Comparison of ENCODE assay signal across 28 mouse cellular contexts in genomic region chr3:85582726-85583125, GRCm38 (mm10). TPM values are rescaled to one million over a fixed set of nuclear protein-coding genes. Genes with fewer than 3 reads are reported as not detected.
A peak's percentile ranks its signal among the peaks of the same experiment; 100 is the strongest.
DNase-seq lines count a peak whose midpoint lies in the region; ATAC-seq and TF ChIP-seq lines count a peak whose summit lies in the region.
"Had no signal": no experiment of that assay in that cellular context is flagged by ENCODE, and none has a peak within 500 bp of the region (broad histone marks: within the 10 kb centered on the region; RNA-seq: fewer than 3 reads in every experiment).

No protein-coding gene starts in this region.

- peak; percentile 34 for DNase-seq in adrenal gland, postnatal 10 days
- DNase-seq in adrenal gland, postnatal 4 days (ENCODE audit: low spot score in 2 of 2) = no peak
- DNase-seq in left cerebral cortex, adult 2 months (ENCODE audit: extremely low spot score in 1 of 2, low spot score in 2 of 2) = peak in 1 of 2 experiments; percentile 5
- DNase-seq in left cerebral cortex, postnatal 14 days (ENCODE audit: low spot score in 2 of 2) = no peak
- peak; percentile 54 to 81 for DNase-seq in cerebellum, adult 2 months
- peak; percentile 56 to 80 for DNase-seq in cerebellum, postnatal 25 days
- DNase-seq in adipocyte (ENCODE audit: low spot score) = no peak
- DNase-seq: gastrocnemius, adult 2 months; gastrocnemius, postnatal 36 days; heart, adult 2 months; heart, postnatal 14 days; kidney, adult 2 months; kidney, postnatal 36 days; layer of hippocampus, postnatal 36 days; right cerebral cortex, adult 18-20 months; thymus, adult 18-20 months; thymus, postnatal 36 days had no signal

- no peak overlapping the region for H3K4me2 ChIP-seq in intestine, embryonic 15.5 days (replicated peaks)
- H3K4me2 ChIP-seq: liver, embryonic 11.5 days; lung, embryonic 15.5 days; midbrain, embryonic 15.5 days; neural tube, embryonic 15.5 days had no signal

- TF ChIP-seq POLR2A in cerebellum, adult 2 months (IDR thresholded peaks at IDR 0.05; ENCODE audit: borderline replicate concordance, insufficient read depth, low read length) = no peak

- no peaks in the 10 kb centered on the region for H3K36me3 ChIP-seq in intestine, embryonic 15.5 days
- H3K36me3 ChIP-seq: lung, embryonic 15.5 days; midbrain, embryonic 10.5 days; midbrain, embryonic 15.5 days; neural tube, embryonic 15.5 days had no signal

- WGBS in cerebellum, adult 2 months = 15% methylated on average over 2 of the region's 2 CpGs
- WGBS in intestine, embryonic 15.5 days = 73% methylated on average over 2 of the region's 2 CpGs

- intact Hi-C loops in left cerebral cortex, adult 2 months (cut with DNase I) = no loop called here
- intact Hi-C loops in left cerebral cortex, postnatal 14 days (cut with DNase I) = no loop called here

- H3K9ac ChIP-seq in intestine, embryonic 15.5 days = no peak overlapping the region
- H3K9ac ChIP-seq: lung, embryonic 15.5 days; midbrain, embryonic 15.5 days; neural tube, embryonic 15.5 days had no signal

- no peaks in the 10 kb centered on the region for H3K27me3 ChIP-seq in cerebellum, adult 2 months (ENCODE audit: control insufficient read depth, insufficient read depth, low read length)
- H3K27me3 ChIP-seq in intestine, embryonic 15.5 days (replicated peaks) = no peaks in the 10 kb centered on the region
- H3K27me3 ChIP-seq: lung, embryonic 15.5 days; midbrain, embryonic 15.5 days; neural tube, embryonic 15.5 days; Patski had no signal

- H3K27ac ChIP-seq in left cerebral cortex, adult 2 months = peak overlapping the region; percentile 60; the same call in 1 of the 2 replicates
- peak overlapping the region; percentile 35; the same call in 1 of the 2 replicates for H3K27ac ChIP-seq in cerebellum, adult 2 months (ENCODE audit: insufficient read depth, low read length)
- no peak overlapping the region for H3K27ac ChIP-seq in intestine, embryonic 15.5 days
- H3K27ac ChIP-seq: gastrocnemius, adult 2 months; heart, adult 2 months; lung, embryonic 15.5 days; midbrain, embryonic 10.5 days; midbrain, embryonic 15.5 days; neural tube, embryonic 15.5 days; stomach, postnatal 0 days had no signal

- TF ChIP-seq CTCF in left cerebral cortex, adult 2 months (IDR thresholded peaks at IDR 0.05) = no peak
- no peak for TF ChIP-seq CTCF in cerebellum, adult 2 months (IDR thresholded peaks at IDR 0.05; ENCODE audit: borderline replicate concordance, insufficient read depth, low read depth, low read length)

- no peak for ATAC-seq in intestine, embryonic 15.5 days
- ATAC-seq: forebrain, embryonic 16.5 days; hindbrain, embryonic 16.5 days; midbrain, embryonic 15.5 days; Patski had no signal

- no peaks in the 10 kb centered on the region for H3K9me3 ChIP-seq in intestine, embryonic 15.5 days
- H3K9me3 ChIP-seq: lung, embryonic 15.5 days; midbrain, embryonic 10.5 days; midbrain, embryonic 15.5 days; neural tube, embryonic 15.5 days had no signal

- no peak overlapping the region for H3K4me3 ChIP-seq in left cerebral cortex, adult 2 months
- no peak overlapping the region for H3K4me3 ChIP-seq in cerebellum, adult 2 months (replicated peaks; ENCODE audit: insufficient read depth, low read depth, low read length)
- no peak overlapping the region for H3K4me3 ChIP-seq in intestine, embryonic 15.5 days (replicated peaks)
- H3K4me3 ChIP-seq: erythroblast, embryonic 14.5 days; gastrocnemius, adult 2 months; heart, adult 2 months; lung, embryonic 15.5 days; midbrain, embryonic 10.5 days; midbrain, embryonic 15.5 days; neural tube, embryonic 15.5 days had no signal

- peaks cover 10% of the 10 kb centered on the region for H3K4me1 ChIP-seq in cerebellum, adult 2 months (ENCODE audit: control insufficient read depth, insufficient read depth, low read length)
- no peaks in the 10 kb centered on the region for H3K4me1 ChIP-seq in intestine, embryonic 15.5 days (replicated peaks)
- H3K4me1 ChIP-seq: lung, embryonic 15.5 days; midbrain, embryonic 10.5 days; midbrain, embryonic 15.5 days; neural tube, embryonic 15.5 days had no signal

RNA-seq across cellular contexts. Expression of gene Gatb, which starts 8.8 kb away (rescaled TPM):
- 10 to 100 TPM; 38.4 to 43.7 TPM for total RNA-seq in adrenal gland, postnatal 10 days (2021)
- 10 to 100 TPM; 35.2 to 36.4 TPM for total RNA-seq in adrenal gland, postnatal 4 days (2021)
- total RNA-seq in left cerebral cortex, adult 2 months (2021) = 10 to 100 TPM; 20.4 to 20.6 TPM
- total RNA-seq in left cerebral cortex, postnatal 14 days (2021) = 10 to 100 TPM; 19.7 to 21.2 TPM
- polyA plus RNA-seq in cerebellum, adult 2 months (2012; rRNA removed) = 14.9 and 16.1 TPM in 2 replicates
- polyA plus RNA-seq in intestine, embryonic 15.5 days (2015; fragmentation: Nextera tagmentation; extraction: Ambion mirVana) = 32.1 and 34.4 TPM in 2 replicates

Comparison
In these comparisons a context has a peak if more than half of its experiments do, and no peak if none do; other contexts are left out.
1. DNase-seq: peak in adrenal gland, postnatal 10 days (single experiment), cerebellum, adult 2 months (2 of 2) and cerebellum, postnatal 25 days (2 of 2); none in adrenal gland, postnatal 4 days (0 of 2), left cerebral cortex, postnatal 14 days (0 of 2) and adipocyte (single experiment).